Mouse (Mus musculus): ENCODE data around the gene Atp1a3.

Atp1a3 gene

DNA sequence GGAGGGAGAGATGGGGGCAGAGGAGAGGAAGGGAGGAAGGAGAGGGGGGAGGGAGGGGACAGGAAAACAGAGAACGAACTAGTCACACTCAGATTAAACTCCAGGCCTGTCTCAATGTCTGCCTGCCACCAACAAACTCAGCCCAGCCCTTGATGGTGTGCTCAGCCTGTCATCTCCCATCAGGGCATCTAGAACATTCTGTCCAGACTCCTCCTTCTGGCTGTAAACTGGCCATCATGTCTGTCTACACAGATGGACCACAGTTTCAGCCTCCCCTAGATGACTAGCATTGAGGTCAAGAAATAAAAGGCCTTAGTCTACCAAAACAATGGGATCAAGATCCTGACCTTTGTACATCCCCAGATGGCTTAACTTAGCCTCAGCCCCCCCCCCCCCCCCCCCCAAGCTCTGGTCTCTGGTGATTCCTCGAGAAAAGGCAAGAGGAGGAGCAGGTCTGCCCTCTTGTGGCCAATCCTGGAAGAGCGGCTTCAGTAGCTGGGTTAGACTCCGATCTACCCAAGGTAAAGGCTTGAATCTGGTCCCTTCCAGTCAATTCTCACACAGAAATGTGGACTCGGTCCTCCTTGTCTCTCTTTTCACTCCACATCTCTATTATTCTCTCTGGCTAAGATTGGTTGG, 40.7 kb downstream of the Atp1a3 start:
- no peak for DNase-seq (ENCODE audit: low read depth, low spot score)

- no peak for DNase-seq (ENCODE audit: low read depth, low spot score)
Observed at GRCm38 (mm10) chr7:24964288-24964687, 41.5 kb downstream of the Atp1a3 start.

- no peak for DNase-seq (ENCODE audit: low read depth, low spot score)
Observed at GRCm38 (mm10) chr7:24955226-24955625, 50.5 kb downstream of the Atp1a3 start.

DNA sequence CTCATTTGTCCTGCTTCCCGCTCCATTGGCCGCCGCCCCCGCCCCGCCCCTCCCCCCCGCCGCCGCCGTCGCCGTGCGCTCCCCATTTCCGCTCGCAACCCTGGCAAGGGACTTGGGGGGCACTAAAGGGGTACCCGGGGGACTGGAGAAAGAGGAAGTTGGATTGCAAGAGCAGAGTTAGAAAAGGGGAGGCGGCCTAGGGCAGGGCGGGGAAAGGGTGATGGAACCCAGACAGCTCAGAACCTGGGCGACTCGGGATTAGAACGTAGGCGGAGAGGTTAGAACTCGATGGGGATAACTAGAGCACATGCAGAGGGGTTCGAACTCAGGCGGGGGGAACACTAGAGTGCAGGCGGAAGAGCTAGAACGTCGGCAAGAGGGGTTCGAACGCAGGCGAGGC, 51.3 kb downstream of the Atp1a3 start:
- DNase-seq (ENCODE audit: low read depth, low spot score) = no peak

DNA sequence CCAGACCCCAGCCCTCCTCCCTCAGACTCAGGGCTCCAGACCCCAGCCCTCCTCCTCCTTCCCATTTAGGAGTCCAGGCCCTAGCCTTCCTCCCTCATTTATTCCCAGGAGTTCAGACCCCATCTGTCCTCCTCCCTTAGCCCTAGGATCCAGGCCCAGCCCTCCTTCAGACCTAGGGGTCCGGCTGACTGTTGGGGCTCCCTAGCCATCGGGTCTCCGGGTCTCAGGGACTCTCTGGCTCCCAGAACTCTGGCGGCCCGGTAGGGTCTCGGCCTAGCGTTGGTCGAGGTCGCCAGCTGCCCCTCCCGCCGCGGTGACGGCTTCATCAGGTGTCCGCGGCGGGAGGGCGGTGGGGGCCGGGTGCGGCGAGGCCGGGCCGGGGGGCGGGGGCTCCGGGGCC, 51.8 kb downstream of the Atp1a3 start:
- DNase-seq (ENCODE audit: low read depth, low spot score) = no peak

DNA sequence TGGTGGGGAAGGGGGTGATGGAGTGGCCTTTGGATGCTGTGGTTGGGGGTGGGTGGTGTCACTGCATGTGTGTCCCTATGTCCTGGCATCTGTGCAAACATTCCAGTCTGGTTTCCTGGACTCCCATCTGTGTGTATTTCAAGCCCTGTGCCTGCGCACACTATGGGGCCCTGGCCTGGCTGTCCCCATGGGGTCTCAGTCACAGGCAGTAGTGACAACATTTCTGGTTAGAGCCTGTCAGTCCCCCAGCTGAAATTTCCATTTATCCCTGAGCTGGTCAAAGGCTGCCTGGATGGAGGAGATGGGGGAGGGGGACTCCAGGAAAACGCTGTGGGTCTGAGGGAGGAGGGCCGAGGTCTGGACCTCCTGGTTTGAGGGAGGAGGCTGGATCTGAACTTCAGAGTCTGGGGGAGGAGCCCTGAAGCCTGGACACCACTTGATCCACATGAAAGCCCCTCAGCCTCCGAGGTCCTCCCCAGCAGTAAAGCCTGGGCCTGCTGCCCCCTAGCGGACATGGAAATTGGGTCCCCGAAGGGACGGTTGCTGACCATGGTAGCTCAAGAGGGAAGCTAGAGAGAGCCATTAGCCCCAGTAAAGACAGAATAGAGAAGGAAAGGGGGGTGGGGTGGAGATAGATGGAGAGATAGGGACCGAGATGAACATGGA, 55.7 kb downstream of the Atp1a3 start:
- no peak for DNase-seq (ENCODE audit: low read depth, low spot score)

- no peak for DNase-seq (ENCODE audit: low read depth, low spot score)
Observed at GRCm38 (mm10) chr7:24948774-24949173, 57.0 kb downstream of the Atp1a3 start.

DNA sequence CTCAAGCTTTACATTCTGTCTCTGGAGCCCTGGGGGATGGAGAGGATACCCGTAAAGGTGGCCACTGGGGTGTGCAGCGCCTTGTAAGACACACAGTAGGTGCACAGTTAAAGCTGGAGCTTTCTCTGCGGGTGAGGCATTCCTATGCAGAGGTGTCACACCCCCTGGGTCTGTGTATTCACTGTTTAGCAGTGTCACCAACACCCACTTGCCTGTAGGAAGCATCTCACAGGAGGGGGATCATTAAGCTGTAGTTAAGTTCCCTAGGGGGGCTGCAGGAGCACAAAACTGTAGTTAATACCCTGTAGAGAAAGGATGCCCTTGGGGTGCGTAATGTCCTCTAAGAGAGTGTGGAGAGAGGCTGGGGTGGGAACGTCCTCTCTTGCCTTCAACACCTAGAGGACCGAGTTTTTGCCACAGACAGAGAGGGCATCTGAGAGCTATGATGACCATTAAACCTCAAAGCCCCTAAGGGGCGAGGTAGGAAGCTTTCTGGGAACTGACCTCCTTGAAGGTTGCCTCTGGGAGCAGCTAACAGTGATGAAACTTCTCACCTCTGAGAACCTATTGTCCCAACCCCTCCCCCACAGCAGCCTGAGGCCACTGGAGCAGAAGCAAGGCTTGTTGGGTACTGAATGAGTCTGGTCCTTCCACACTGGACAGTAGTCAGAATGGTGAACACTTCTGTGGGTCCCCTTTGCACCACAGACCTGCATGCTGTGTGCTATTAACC, 58.3 kb downstream of the Atp1a3 start:
- no peak for DNase-seq (ENCODE audit: low read depth, low spot score)

- DNase-seq (ENCODE audit: low read depth, low spot score) = no peak
Observed at GRCm38 (mm10) chr7:24944257-24944950, 61.4 kb downstream of the Atp1a3 start, which contains the start of gene Gm4881. Gm4881 (minus strand) TSS chr7:24944494.

GRCm38 (mm10) chr7:24943641-24944040, 62.1 kb downstream of the Atp1a3 start:
- DNase-seq (ENCODE audit: low read depth, low spot score) = no peak

- no peak for DNase-seq (ENCODE audit: low read depth, low spot score)
Observed at GRCm38 (mm10) chr7:24931651-24932050, 74.1 kb downstream of the Atp1a3 start.

DNA sequence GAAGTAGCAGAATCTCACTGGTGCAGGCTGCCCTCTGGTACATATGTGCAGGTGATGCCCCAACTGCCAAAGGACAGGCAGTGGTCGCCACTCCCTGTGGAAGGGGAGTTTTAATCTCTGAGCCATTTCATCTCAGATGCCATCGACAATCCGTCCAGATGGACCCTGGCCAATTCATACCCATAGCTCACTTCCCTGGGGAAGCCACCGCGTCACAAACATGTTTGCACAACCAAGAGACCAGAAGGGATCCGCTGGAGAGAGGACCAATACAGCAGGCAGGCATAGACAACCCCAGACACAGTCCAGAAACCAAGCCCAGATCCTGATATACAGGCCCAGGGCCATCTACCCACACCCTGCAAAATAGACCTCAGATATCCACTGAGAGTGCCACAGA, 75.3 kb downstream of the Atp1a3 start:
- no peak for DNase-seq (ENCODE audit: low read depth, low spot score)
